8 mouse cellular contexts compared by ENCODE assay signal in genomic region chrX:11090432-11090831, GRCm38 (mm10).
DNase-seq lines count a peak whose midpoint lies in the region; ATAC-seq and TF ChIP-seq lines count a peak whose summit lies in the region.

No protein-coding gene starts in this region.

- H3K4me2 ChIP-seq in kidney, embryonic 15.5 days: no peak overlapping the region
- H3K4me2 ChIP-seq in midbrain, postnatal 0 days (ENCODE audit: low read depth, low read length, poor library complexity, severe bottlenecking): no peak overlapping the region

- H3K9ac ChIP-seq in kidney, embryonic 15.5 days: no peak overlapping the region
- H3K9ac ChIP-seq in midbrain, postnatal 0 days (replicated peaks; ENCODE audit: low read length, poor library complexity, severe bottlenecking): no peak overlapping the region

- intact Hi-C loops in gastrocnemius, postnatal 36 days (cut with DNase I): no loop called here

- no peak overlapping the region for H3K4me3 ChIP-seq in kidney, embryonic 15.5 days (replicated peaks)
- no peak overlapping the region for H3K4me3 ChIP-seq in E14TG2a.4 (replicated peaks; ENCODE audit: low read length)
- no peak overlapping the region for H3K4me3 ChIP-seq in midbrain, postnatal 0 days (ENCODE audit: low read depth, low read length)

- H3K9me3 ChIP-seq in kidney, embryonic 15.5 days (replicated peaks): no peaks in the 10 kb centered on the region
- no peaks in the 10 kb centered on the region for H3K9me3 ChIP-seq in E14TG2a.4 (ENCODE audit: low read length)
- no peaks in the 10 kb centered on the region for H3K9me3 ChIP-seq in midbrain, postnatal 0 days (ENCODE audit: low read length)

- no peak overlapping the region for H3K27ac ChIP-seq in kidney, embryonic 15.5 days
- H3K27ac ChIP-seq in midbrain, postnatal 0 days (ENCODE audit: low read depth, low read length): no peak overlapping the region

- 39% methylated on average over 7 of the region's 7 CpGs for WGBS in kidney, embryonic 15.5 days
- WGBS in midbrain, postnatal 0 days: 31% methylated on average over 5 of the region's 7 CpGs

- H3K4me1 ChIP-seq in kidney, embryonic 15.5 days: no peaks in the 10 kb centered on the region
- no peaks in the 10 kb centered on the region for H3K4me1 ChIP-seq in E14TG2a.4 (replicated peaks; ENCODE audit: low read depth, low read length)
- H3K4me1 ChIP-seq in midbrain, postnatal 0 days (ENCODE audit: insufficient read depth, low read length): no peaks in the 10 kb centered on the region

- peak; percentile 37 for DNase-seq in kidney, adult 11 months
- DNase-seq in cerebellum, adult 9-10 months: peak; percentile 6
- DNase-seq in gastrocnemius, postnatal 36 days: peak; percentile 10 to 16
- peak; percentile 12 to 33 for DNase-seq in layer of hippocampus, postnatal 14 days (ENCODE audit: low spot score in 2 of 2)
- DNase-seq in midbrain, postnatal 0 days (ENCODE audit: low spot score): peak; percentile 66
- DNase-seq in c-Kit-positive CD71-positive TER-119-positive erythroid progenitor cells, embryonic 14.5 days (ENCODE audit: low spot score): no peak

- peaks cover 20% of the 10 kb centered on the region; the same call in 1 of the 2 replicates for H3K27me3 ChIP-seq in kidney, embryonic 15.5 days
- no peaks in the 10 kb centered on the region for H3K27me3 ChIP-seq in E14TG2a.4 (ENCODE audit: insufficient read depth, low read length)
- no peaks in the 10 kb centered on the region for H3K27me3 ChIP-seq in midbrain, postnatal 0 days (ENCODE audit: insufficient read depth, low read length)

- TF ChIP-seq CTCF in E14TG2a.4 (conservative IDR thresholded peaks at IDR 0.05; ENCODE audit: low read length): peak; percentile 12; the same call in 1 of the 2 replicates
- peak; percentile 54 for TF ChIP-seq CTCF in midbrain, postnatal 0 days (IDR thresholded peaks at IDR 0.05)

- no peak; the same call in 1 of the 2 replicates for ATAC-seq in kidney, embryonic 15.5 days (replicated peaks; ENCODE audit: low FRiP score)
- ATAC-seq in midbrain, postnatal 0 days (ENCODE audit: low FRiP score): no peak

- no peaks in the 10 kb centered on the region for H3K36me3 ChIP-seq in kidney, embryonic 15.5 days
- no peaks in the 10 kb centered on the region for H3K36me3 ChIP-seq in E14TG2a.4 (ENCODE audit: insufficient read depth, low read length)
- no peaks in the 10 kb centered on the region for H3K36me3 ChIP-seq in midbrain, postnatal 0 days (ENCODE audit: insufficient read depth, low read length)
